Mouse (Mus musculus): ENCODE data around the gene Ercc6. TPM values are rescaled to one million over a fixed set of nuclear protein-coding genes. Genes with fewer than 3 reads are reported as not detected.
A peak's percentile ranks its signal among the peaks of the same experiment; 100 is the strongest.

The Ercc6 gene
- polyA plus RNA-seq, 1 experiment from 2014 or later = 28.9 TPM

DNA sequence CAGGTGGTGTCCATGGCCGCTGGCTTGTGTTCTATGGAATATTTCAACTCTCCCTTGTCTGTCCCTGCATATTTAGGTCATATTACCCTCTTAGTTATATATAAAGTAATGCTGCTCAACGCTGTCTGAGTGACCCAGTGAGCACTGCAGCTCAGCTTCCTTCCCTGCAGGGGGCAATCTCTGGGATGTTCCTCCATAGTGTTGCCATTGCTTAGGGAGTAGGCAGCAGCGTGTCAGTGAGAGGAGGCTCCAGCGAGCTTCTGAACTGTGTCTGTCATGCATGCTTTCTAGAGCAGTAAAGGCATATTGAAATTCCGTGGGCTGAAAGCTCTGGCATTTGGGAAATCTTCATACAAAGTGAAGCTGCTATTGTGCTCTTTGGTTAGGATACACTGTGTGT, 38.5 kb downstream of the Ercc6 start:
- Histone ChIP-seq H3K27me3 (replicated peaks; ENCODE audit: low read depth, poor library complexity, severe bottlenecking) (no peaks in the 10 kb centered on the region), H3K4me1 (0 out of 2 replicates have a peak, but pooled peaks cover 3% of the 10 kb centered on the region), H3K27ac (replicated peaks) (no peak overlapping the region), H3K9me3 (no peaks in the 10 kb centered on the region), H3K36me3 (replicated peaks) (peaks cover 78% of the 10 kb centered on the region), H3K4me3 (no peak overlapping the region)
- no peak for DNase-seq (ENCODE audit: low spot score)
- WGBS = 82% methylated on average over 5 of the region's 5 CpGs

DNA sequence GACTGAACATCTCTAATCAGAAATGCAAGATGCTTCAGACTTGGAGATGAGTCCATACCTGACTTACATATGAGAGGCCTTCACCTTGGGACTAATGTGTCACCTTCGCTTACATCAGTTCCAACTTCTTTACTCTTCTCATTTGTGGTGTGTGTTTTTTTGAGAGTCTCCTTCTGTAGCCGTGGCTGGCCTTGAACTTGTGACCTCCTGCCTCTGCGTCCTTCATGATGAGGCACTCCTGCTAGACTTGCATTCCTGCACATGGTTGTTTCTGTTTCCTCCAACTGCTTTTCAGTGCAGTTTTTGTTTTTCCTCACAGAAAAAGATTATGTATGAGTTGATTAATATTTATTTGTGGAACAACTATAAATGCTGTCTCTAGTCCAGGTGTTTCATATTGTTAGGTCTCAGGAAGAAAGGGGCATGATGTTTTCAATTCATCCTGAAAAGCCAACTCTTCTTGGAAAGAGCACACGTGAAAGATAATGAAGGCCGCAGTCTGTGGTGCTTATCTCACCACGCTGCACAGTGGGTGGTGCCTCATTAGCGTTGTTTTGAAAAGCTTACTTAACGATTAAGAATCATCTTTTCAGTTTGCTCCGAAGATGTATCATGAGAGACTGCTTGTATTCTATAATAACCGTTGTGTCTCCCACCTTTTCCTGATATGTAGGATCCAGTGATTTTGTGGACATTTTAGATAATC, 40.0 kb downstream of the Ercc6 start:
- Histone ChIP-seq H3K27me3 (replicated peaks; ENCODE audit: low read depth, poor library complexity, severe bottlenecking) (no peaks in the 10 kb centered on the region), H3K27ac (replicated peaks) (no peak overlapping the region), H3K4me1 (0 out of 2 replicates have a peak, but pooled peaks cover 3% of the 10 kb centered on the region), H3K4me3 (no peak overlapping the region), H3K36me3 (replicated peaks) (peaks cover 75% of the 10 kb centered on the region), H3K9me3 (no peaks in the 10 kb centered on the region)
- WGBS = 82% methylated on average over 10 of the region's 10 CpGs
- DNase-seq (ENCODE audit: low spot score) = no peak

DNA sequence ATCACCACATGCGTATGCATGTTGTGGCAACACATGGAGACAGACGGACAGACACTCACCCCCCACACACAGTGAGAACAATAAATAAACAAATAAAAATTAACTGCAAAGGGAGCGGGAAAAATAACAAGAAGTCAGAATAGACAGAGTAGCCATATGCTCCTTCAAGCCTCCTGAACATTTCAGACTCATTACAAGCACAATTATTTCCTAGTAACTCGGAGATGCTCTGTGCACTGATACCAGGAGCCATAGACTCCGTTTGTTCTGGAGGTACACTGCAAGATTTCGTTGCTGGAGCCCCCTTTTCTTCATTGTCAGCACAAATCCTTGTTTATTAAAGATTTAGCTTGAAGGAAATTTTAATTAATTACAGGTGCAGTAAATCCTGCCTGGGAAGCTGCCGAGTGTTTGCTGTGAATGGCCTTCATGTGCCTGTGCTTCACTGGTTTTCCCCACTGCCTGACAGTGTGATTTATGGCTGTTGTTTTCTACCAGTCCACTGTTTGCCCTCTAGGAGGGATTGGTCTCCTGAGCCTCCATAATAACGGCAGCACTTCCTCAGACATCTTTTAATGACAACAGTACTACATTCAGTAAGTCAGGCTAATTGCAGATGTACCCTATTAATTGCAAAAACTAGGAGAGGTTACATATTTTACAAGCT, 41.7 kb downstream of the Ercc6 start:
- H3K27ac ChIP-seq (replicated peaks) = no peak overlapping the region
- H3K36me3 ChIP-seq (replicated peaks) = peaks cover 78% of the 10 kb centered on the region
- H3K4me1 ChIP-seq = 0 out of 2 replicates have a peak, but pooled peaks cover 3% of the 10 kb centered on the region
- WGBS = 68% methylated on average over 8 of the region's 8 CpGs
- DNase-seq (ENCODE audit: low spot score) = no peak
- H3K9me3 ChIP-seq = no peaks in the 10 kb centered on the region
- no peak overlapping the region for H3K4me3 ChIP-seq
- no peaks in the 10 kb centered on the region for H3K27me3 ChIP-seq (replicated peaks; ENCODE audit: low read depth, poor library complexity, severe bottlenecking)

DNA sequence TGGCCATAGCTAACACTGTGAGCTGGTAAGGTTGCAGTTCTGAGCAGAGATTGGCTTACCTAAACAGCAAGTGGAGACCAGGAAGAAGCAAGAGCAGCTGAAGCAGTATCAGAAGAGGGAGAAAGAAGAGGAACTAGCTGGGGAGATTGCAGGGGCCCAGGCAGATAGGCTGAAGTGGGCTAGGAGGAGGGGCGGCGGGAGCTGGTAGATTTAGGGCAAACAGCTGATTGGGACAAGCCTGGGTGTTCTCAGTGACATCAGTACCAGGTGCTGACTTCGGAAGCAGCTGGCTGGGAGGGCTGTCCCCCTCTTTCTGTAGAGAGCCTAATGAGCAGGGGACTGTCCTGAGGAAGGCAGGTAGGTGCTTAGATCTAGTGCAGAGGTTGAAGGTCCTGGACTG, 48.1 kb downstream of the Ercc6 start:
- Histone ChIP-seq H3K4me1 (no peaks in the 10 kb centered on the region), H3K4me3 (no peak overlapping the region), H3K27ac (replicated peaks) (no peak overlapping the region), H3K27me3 (replicated peaks; ENCODE audit: low read depth, poor library complexity, severe bottlenecking) (no peaks in the 10 kb centered on the region), H3K36me3 (replicated peaks) (peaks cover 90% of the 10 kb centered on the region), H3K9me3 (no peaks in the 10 kb centered on the region)
- no peak for DNase-seq (ENCODE audit: low spot score)
- WGBS = 93% methylated on average over 3 of the region's 3 CpGs

DNA sequence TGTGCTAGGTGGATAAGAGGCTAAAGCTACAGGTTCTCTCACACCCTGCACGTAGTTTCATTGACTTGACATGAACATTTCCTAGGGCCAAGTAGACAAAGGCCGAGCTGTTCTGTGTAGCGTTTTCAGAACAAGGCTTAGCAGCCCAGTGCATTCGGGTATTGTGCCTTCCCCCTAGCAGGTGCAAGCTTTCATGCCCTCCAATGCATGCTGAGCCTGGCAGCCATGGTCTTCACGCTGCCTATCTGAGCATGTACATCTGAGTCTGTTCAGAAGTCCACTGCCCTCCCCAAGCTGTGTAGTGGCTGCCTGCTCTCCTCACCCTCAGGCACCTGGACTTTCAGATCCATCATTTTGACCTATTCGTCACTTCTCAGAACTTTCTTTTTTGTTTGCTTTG, 50.3 kb downstream of the Ercc6 start:
- 93% methylated on average over 6 of the region's 6 CpGs for WGBS
- Histone ChIP-seq H3K4me1 (no peaks in the 10 kb centered on the region), H3K27ac (replicated peaks) (no peak overlapping the region), H3K9me3 (no peaks in the 10 kb centered on the region), H3K4me3 (no peak overlapping the region), H3K36me3 (replicated peaks) (peaks cover 94% of the 10 kb centered on the region), H3K27me3 (replicated peaks; ENCODE audit: low read depth, poor library complexity, severe bottlenecking) (no peaks in the 10 kb centered on the region)
- DNase-seq (ENCODE audit: low spot score) = no peak

DNA sequence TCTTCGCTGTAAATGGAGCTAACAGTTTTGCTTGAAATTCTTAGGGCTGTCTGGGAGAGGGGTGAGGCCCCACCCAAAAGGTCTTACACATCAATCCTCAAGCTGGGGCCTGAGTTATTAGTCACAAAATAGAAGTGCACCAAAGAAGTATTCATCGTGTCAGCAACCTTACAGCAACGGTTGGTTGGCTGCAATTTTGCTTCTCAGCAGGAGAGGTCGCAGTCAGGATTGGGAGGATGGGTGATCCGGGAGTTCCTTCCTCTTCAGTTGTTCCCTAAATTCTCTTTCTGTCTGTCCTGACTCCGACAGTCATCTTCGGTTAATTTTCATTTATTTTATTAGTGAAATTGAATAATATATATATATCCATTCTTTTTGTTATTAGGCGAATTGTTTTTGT, 59.2 kb downstream of the Ercc6 start:
- H3K27ac ChIP-seq (replicated peaks) = no peak overlapping the region
- no peak for DNase-seq (ENCODE audit: low spot score)
- H3K4me3 ChIP-seq = no peak overlapping the region
- WGBS = 53% methylated on average over 8 of the region's 8 CpGs
- no peaks in the 10 kb centered on the region for H3K27me3 ChIP-seq (replicated peaks; ENCODE audit: low read depth, poor library complexity, severe bottlenecking)
- peaks cover 87% of the 10 kb centered on the region for H3K36me3 ChIP-seq (replicated peaks)
- H3K9me3 ChIP-seq = no peaks in the 10 kb centered on the region
- H3K4me1 ChIP-seq = no peaks in the 10 kb centered on the region

DNA sequence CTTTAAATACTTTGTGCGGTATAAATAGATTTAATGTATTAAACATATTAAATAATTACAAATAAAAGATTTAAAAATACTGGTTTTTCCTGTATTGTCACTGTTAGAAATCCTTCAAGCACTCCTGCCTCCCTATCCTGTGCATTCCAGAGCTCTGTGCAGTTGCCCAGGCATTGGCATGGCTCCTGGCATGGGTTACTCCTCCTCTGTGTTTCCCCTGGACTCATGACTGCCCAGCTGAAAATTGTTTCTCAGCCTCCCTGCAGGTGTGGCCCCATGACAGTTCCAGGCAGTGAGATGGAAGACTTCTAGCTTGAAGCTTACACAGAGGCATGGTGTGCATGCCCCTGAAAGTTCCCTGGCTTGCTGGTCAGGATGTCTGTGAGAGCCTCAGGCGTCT, 65.1 kb downstream of the Ercc6 start:
- Histone ChIP-seq H3K27ac (replicated peaks) (no peak overlapping the region), H3K9me3 (no peaks in the 10 kb centered on the region)
- 91% methylated on average over 2 of the region's 2 CpGs for WGBS

DNA sequence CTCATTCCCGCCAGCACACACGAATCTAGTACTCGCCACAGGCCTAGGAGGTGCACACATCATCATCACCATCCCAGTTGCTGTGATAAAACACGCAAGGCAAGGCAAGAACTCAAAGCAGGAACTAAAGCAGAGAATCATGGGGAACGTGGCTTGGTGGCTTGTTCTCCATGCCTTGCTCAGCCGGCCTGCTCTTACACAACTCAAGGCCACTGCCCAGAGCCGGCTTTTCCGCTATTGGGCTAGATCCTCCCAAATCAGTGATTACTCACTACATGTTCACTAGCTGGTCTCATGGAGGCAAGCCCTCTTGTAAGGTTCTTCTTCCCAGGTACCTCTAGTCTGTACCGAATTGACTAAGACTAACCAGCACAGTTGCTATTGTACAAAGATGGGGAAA, 70.4 kb downstream of the Ercc6 start:
- WGBS = 89% methylated on average over 9 of the region's 9 CpGs
- peaks cover 6% of the 10 kb centered on the region for H3K36me3 ChIP-seq (replicated peaks)
- no peaks in the 10 kb centered on the region; the same call in 1 of the 2 replicates for H3K27me3 ChIP-seq (replicated peaks; ENCODE audit: low read depth, poor library complexity, severe bottlenecking)
- H3K4me3 ChIP-seq = no peak overlapping the region
- no peak overlapping the region for H3K27ac ChIP-seq (replicated peaks)
- no peaks in the 10 kb centered on the region for H3K9me3 ChIP-seq
- peaks cover 5% of the 10 kb centered on the region; the same call in 1 of the 2 replicates for H3K4me1 ChIP-seq
- no peak for DNase-seq (ENCODE audit: low spot score)

More for the DNA sequence above, 65.1 kb downstream of the Ercc6 start:
- H3K4me1 ChIP-seq = no peaks in the 10 kb centered on the region
- H3K36me3 ChIP-seq (replicated peaks) = peaks cover 54% of the 10 kb centered on the region
- DNase-seq (ENCODE audit: low spot score) = no peak
- no peak overlapping the region for H3K4me3 ChIP-seq
- no peaks in the 10 kb centered on the region for H3K27me3 ChIP-seq (replicated peaks; ENCODE audit: low read depth, poor library complexity, severe bottlenecking)

DNA sequence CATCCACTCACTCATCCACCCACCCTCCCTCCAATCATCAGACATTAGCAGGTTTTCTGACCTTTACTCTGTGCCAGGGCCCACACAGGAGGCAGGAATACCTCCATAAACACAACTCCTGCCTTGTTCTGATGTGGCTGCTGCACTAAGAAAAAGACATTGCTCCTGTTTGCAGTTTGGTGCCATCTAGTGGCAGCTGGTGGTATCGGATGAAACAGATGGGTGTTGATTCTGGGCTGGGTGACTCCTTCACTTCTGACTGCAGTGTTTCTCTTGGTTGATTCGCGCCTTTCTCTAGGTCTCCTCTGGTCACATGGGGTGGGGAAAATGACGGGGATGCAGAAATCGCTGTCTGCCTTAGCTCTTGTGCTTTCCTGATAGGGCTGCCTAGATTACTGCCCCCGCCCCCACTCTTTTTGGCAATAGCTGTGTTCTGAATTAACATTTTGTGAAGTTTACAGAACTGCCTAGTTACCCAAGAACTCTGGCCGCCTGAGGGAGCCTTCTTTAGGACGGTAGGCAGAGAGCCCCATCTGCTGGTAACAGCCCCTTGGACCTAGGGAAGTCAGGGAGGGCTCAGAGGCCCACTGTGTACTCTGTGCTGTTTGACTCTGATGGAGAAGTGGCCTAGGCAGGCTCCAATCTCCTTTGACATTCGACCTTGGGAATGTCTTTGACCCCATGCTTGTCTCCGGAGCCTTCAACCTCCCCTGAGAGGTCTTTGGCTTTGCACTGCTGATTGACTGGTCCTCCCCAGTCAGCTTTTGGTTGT, 73.9 kb downstream of the Ercc6 start:
- Histone ChIP-seq H3K4me1 (peaks cover 5% of the 10 kb centered on the region; the same call in 1 of the 2 replicates), H3K4me3 (no peak overlapping the region), H3K9me3 (no peaks in the 10 kb centered on the region), H3K27ac (replicated peaks) (no peak overlapping the region), H3K27me3 (replicated peaks; ENCODE audit: low read depth, poor library complexity, severe bottlenecking) (peaks cover 9% of the 10 kb centered on the region), H3K36me3 (replicated peaks) (no peaks in the 10 kb centered on the region)
- 12% methylated on average over 10 of the region's 10 CpGs for WGBS
- peak; percentile 79 for DNase-seq (ENCODE audit: low spot score)

DNA sequence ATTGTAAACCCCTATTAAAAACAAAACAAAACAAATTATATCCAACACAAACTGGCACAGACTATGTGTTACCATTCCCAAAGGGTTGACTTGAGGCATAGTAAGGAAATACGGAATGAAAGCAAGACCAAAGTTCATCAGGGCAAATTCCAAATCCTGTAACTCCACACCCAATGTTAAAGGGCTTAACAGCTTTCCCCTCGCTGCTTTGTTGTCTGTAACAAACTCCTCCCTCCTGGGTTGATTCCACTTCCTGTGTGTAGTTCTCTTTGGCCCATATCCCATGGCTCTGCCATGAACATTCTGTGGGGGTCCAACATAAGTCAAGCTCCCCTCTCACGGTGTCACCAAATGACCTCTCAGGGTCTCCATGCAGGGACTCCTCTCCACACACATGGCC, 77.1 kb downstream of the Ercc6 start:
- no peaks in the 10 kb centered on the region for H3K36me3 ChIP-seq (replicated peaks)
- no peak overlapping the region for H3K27ac ChIP-seq (replicated peaks)
- DNase-seq (ENCODE audit: low spot score) = no peak
- no peaks in the 10 kb centered on the region for H3K9me3 ChIP-seq
- peaks cover 40% of the 10 kb centered on the region for H3K27me3 ChIP-seq (replicated peaks; ENCODE audit: low read depth, poor library complexity, severe bottlenecking)
- 62% methylated on average over 3 of the region's 3 CpGs for WGBS
- no peak overlapping the region for H3K4me3 ChIP-seq
- peaks cover 5% of the 10 kb centered on the region; the same call in 1 of the 2 replicates for H3K4me1 ChIP-seq

DNA sequence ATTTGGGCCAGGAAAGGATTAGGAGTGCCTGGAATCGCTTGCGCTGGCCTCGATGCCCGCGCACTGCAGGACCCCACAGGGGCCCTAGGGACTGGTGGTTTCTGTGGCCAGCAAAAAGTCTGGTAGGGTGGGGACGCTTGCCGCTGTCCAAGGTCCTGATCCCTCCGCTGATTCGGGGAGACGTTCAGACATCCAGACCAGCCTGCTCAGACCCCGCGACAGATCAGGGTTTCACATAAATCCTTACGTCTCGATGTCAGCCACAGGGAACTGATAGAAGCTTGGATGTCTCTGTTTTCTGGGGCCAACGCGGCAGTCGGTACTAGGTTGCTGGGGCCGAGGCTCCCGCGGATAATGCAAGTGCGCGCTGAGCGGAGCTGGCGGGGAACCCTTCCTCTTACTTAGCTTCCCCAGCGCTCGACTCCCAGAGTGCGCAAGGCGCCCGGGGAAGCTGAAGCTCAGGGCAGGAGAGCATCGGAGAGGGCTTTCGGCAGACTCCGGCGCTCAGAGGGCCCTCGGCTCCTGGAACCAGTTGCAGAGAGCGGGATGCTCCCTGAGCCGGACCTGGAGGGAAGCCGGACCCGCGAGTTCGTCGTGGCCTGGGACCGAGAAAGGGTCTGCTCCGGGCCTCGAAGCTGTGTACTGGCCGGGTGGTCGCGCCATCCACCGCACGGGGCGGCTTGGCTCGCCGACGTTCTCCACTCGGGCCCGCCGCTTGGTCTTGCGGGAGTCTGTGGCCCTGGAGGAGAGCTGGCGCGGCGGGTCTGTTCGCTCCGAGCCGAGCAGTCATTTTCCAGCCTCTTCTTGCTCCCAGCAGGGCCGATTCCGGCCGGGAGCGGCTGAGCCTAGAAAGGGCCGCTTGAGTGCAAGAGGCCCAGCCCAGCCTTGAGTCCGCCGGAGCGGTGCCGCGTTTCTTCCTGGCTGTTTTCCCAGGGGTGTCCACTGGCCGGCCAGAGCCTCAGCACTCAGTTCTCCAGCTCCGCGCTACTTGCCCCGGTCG, 84.2 kb downstream of the Ercc6 start:
- WGBS = under 1% methylated on average over 78 of the region's 78 CpGs
- Histone ChIP-seq H3K4me3 (peak overlapping the region; percentile 46), H3K27ac (replicated peaks) (no peak overlapping the region; the same call in 1 of the 2 replicates), H3K9me3 (no peaks in the 10 kb centered on the region), H3K4me1 (peaks cover 25% of the 10 kb centered on the region), H3K36me3 (replicated peaks) (no peaks in the 10 kb centered on the region), H3K27me3 (replicated peaks; ENCODE audit: low read depth, poor library complexity, severe bottlenecking) (peaks cover 100% of the 10 kb centered on the region)
- DNase-seq (ENCODE audit: low spot score) = peak; percentile 90
